Comparison of ENCODE assay signal across 8 mouse cellular contexts in genomic region chr13:37946734-37947133, GRCm38 (mm10). TPM values are rescaled to one million over a fixed set of nuclear protein-coding genes. Genes with fewer than 3 reads are reported as not detected.
DNase-seq lines count a peak whose midpoint lies in the region; ATAC-seq lines count a peak whose summit lies in the region.

No protein-coding gene starts in this region.

- no peak overlapping the region for H3K4me3 ChIP-seq in hindbrain, embryonic 14.5 days (replicated peaks; ENCODE audit: low read length)

- peak; percentile 41 for DNase-seq in MEL-GATA-1-ER (ENCODE audit: extremely low read depth, low read depth)
- DNase-seq in cerebellum, adult 9-11 months = peak; percentile 53
- peak; percentile 83 for DNase-seq in gastrocnemius, adult 18-20 months (ENCODE audit: low spot score)
- DNase-seq in hindbrain, embryonic 14.5 days (ENCODE audit: low spot score) = peak; percentile 84
- peak; percentile 63 to 72 for DNase-seq in layer of hippocampus, postnatal 36 days
- DNase-seq in lung, postnatal 4 days = peak; percentile 82 to 85
- peak; percentile 60 for DNase-seq in retina, postnatal 7 days (ENCODE audit: low read depth, low spot score)
- peak; percentile 70 for DNase-seq in urinary bladder, adult 2 months (ENCODE audit: low spot score)

- H3K4me2 ChIP-seq in hindbrain, embryonic 14.5 days (replicated peaks) = no peak overlapping the region

- H3K27me3 ChIP-seq in hindbrain, embryonic 14.5 days (ENCODE audit: control insufficient read depth, insufficient read depth, low read length) = no peaks in the 10 kb centered on the region

- H3K27ac ChIP-seq in hindbrain, embryonic 14.5 days = no peak overlapping the region

- WGBS in hindbrain, embryonic 14.5 days = 19% methylated on average over 6 of the region's 6 CpGs

- no peak overlapping the region for H3K9ac ChIP-seq in hindbrain, embryonic 14.5 days

- ATAC-seq in hindbrain, embryonic 14.5 days (ENCODE audit: low FRiP score) = peak; percentile 51; the same call in 1 of the 2 replicates

- H3K4me1 ChIP-seq in hindbrain, embryonic 14.5 days (replicated peaks; ENCODE audit: control insufficient read depth, insufficient read depth, low read length) = no peaks in the 10 kb centered on the region

- H3K9me3 ChIP-seq in hindbrain, embryonic 14.5 days (ENCODE audit: control insufficient read depth, low read length) = no peaks in the 10 kb centered on the region

- H3K36me3 ChIP-seq in hindbrain, embryonic 14.5 days (replicated peaks; ENCODE audit: control insufficient read depth, insufficient read depth) = no peaks in the 10 kb centered on the region

RNA-seq across cellular contexts. Expression of gene Ssr1, which starts 47.3 kb away (rescaled TPM):
- total RNA-seq in gastrocnemius, adult 18-20 months (2021) = 10 to 100 TPM; 66.5 to 68.8 TPM
- 67.8 and 74.8 TPM in 2 replicates for polyA plus RNA-seq in hindbrain, embryonic 14.5 days (2014; fragmentation: Nextera tagmentation; extraction: Ambion mirVana)
- total RNA-seq in layer of hippocampus, postnatal 36 days (2021) = 10 to 100 TPM; 91.1 to 92.7 TPM
- polyA plus RNA-seq in urinary bladder, adult 2 months (2012; rRNA removed) = 24.4 and 27.2 TPM in 2 replicates
